Mouse (Mus musculus): ENCODE measurements around the gene Slc12a8. TPM values are rescaled to one million over a fixed set of nuclear protein-coding genes. Genes with fewer than 3 reads are reported as not detected.

The Slc12a8 gene
- polyA plus RNA-seq, 1 experiment: 0.91 TPM

GRCm38 (mm10) chr16:33566467-33566866 is 49.3 kb downstream of the Slc12a8 start:
- Histone ChIP-seq H3K27ac (ENCODE audit: insufficient read depth, low read length) (no peak overlapping the region), H3K4me3 (ENCODE audit: insufficient read depth, low read length) (no peak overlapping the region), H3K4me1 (ENCODE audit: control insufficient read depth, insufficient read depth, low read length) (peaks cover 3% of the 10 kb centered on the region)
- no peak for TF ChIP-seq CTCF (IDR thresholded peaks at IDR 0.05; ENCODE audit: borderline replicate concordance, insufficient read depth, low read length)
- TF ChIP-seq POLR2A (IDR thresholded peaks at IDR 0.05; ENCODE audit: low read depth, low read length): no peak

- TF ChIP-seq CTCF (IDR thresholded peaks at IDR 0.05; ENCODE audit: borderline replicate concordance, insufficient read depth, low read length) (no peak), POLR2A (IDR thresholded peaks at IDR 0.05; ENCODE audit: low read depth, low read length) (no peak)
- Histone ChIP-seq H3K4me3 (ENCODE audit: insufficient read depth, low read length) (no peak overlapping the region), H3K4me1 (ENCODE audit: control insufficient read depth, insufficient read depth, low read length) (peaks cover 3% of the 10 kb centered on the region), H3K27ac (ENCODE audit: insufficient read depth, low read length) (no peak overlapping the region)
Measured at GRCm38 (mm10) chr16:33567736-33568135, 50.6 kb downstream of the Slc12a8 start.

- TF ChIP-seq POLR2A (IDR thresholded peaks at IDR 0.05; ENCODE audit: low read depth, low read length): no peak
- TF ChIP-seq CTCF (IDR thresholded peaks at IDR 0.05; ENCODE audit: borderline replicate concordance, insufficient read depth, low read length): no peak
- Histone ChIP-seq H3K27ac (ENCODE audit: insufficient read depth, low read length) (no peak overlapping the region), H3K4me1 (ENCODE audit: control insufficient read depth, insufficient read depth, low read length) (peaks cover 2% of the 10 kb centered on the region), H3K4me3 (ENCODE audit: insufficient read depth, low read length) (no peak overlapping the region)
Measured at GRCm38 (mm10) chr16:33568269-33569016, 51.3 kb downstream of the Slc12a8 start.

GRCm38 (mm10) chr16:33572646-33573045 is 55.5 kb downstream of the Slc12a8 start:
- no peak overlapping the region for H3K4me3 ChIP-seq (ENCODE audit: insufficient read depth, low read length)
- no peak for TF ChIP-seq POLR2A (IDR thresholded peaks at IDR 0.05; ENCODE audit: low read depth, low read length)
- TF ChIP-seq CTCF (IDR thresholded peaks at IDR 0.05; ENCODE audit: borderline replicate concordance, insufficient read depth, low read length): no peak
- H3K27ac ChIP-seq (ENCODE audit: insufficient read depth, low read length): no peak overlapping the region
- peaks cover under 1% of the 10 kb centered on the region; the same call in 1 of the 2 replicates for H3K4me1 ChIP-seq (ENCODE audit: control insufficient read depth, insufficient read depth, low read length)

GRCm38 (mm10) chr16:33573703-33574102 is 56.6 kb downstream of the Slc12a8 start:
- no peak overlapping the region for H3K4me3 ChIP-seq (ENCODE audit: insufficient read depth, low read length)
- TF ChIP-seq CTCF (IDR thresholded peaks at IDR 0.05; ENCODE audit: borderline replicate concordance, insufficient read depth, low read length) (no peak), POLR2A (IDR thresholded peaks at IDR 0.05; ENCODE audit: low read depth, low read length) (no peak)
- no peak overlapping the region for H3K27ac ChIP-seq (ENCODE audit: insufficient read depth, low read length)
- peaks cover 5% of the 10 kb centered on the region for H3K4me1 ChIP-seq (ENCODE audit: control insufficient read depth, insufficient read depth, low read length)

- peaks cover 10% of the 10 kb centered on the region for H3K4me1 ChIP-seq (ENCODE audit: control insufficient read depth, insufficient read depth, low read length)
- TF ChIP-seq POLR2A (IDR thresholded peaks at IDR 0.05; ENCODE audit: low read depth, low read length) (no peak), CTCF (IDR thresholded peaks at IDR 0.05; ENCODE audit: borderline replicate concordance, insufficient read depth, low read length) (no peak)
- H3K27ac ChIP-seq (ENCODE audit: insufficient read depth, low read length): peak overlapping the region; percentile 56
- no peak overlapping the region for H3K4me3 ChIP-seq (ENCODE audit: insufficient read depth, low read length)
Measured at GRCm38 (mm10) chr16:33575728-33576127, 58.6 kb downstream of the Slc12a8 start.

GRCm38 (mm10) chr16:33576271-33577189 is 59.4 kb downstream of the Slc12a8 start:
- 0 out of 2 replicates have a peak, but pooled peaks have one; percentile 28 for TF ChIP-seq POLR2A (IDR thresholded peaks at IDR 0.05; ENCODE audit: low read depth, low read length)
- no peak for TF ChIP-seq CTCF (IDR thresholded peaks at IDR 0.05; ENCODE audit: borderline replicate concordance, insufficient read depth, low read length)
- H3K4me3 ChIP-seq (ENCODE audit: insufficient read depth, low read length): no peak overlapping the region
- peak overlapping the region; percentile 56 for H3K27ac ChIP-seq (ENCODE audit: insufficient read depth, low read length)
- H3K4me1 ChIP-seq (ENCODE audit: control insufficient read depth, insufficient read depth, low read length): peaks cover 10% of the 10 kb centered on the region

GRCm38 (mm10) chr16:33578462-33578861 is 61.3 kb downstream of the Slc12a8 start:
- TF ChIP-seq POLR2A (IDR thresholded peaks at IDR 0.05; ENCODE audit: low read depth, low read length) (no peak), CTCF (IDR thresholded peaks at IDR 0.05; ENCODE audit: borderline replicate concordance, insufficient read depth, low read length) (no peak)
- no peak overlapping the region for H3K4me3 ChIP-seq (ENCODE audit: insufficient read depth, low read length)
- peaks cover 10% of the 10 kb centered on the region for H3K4me1 ChIP-seq (ENCODE audit: control insufficient read depth, insufficient read depth, low read length)
- no peak overlapping the region for H3K27ac ChIP-seq (ENCODE audit: insufficient read depth, low read length)

- H3K27ac ChIP-seq (ENCODE audit: insufficient read depth, low read length): peak overlapping the region; percentile 28
Measured at GRCm38 (mm10) chr16:33580331-33580730, 63.2 kb downstream of the Slc12a8 start.

More at GRCm38 (mm10) chr16:33580331-33580730, 63.2 kb downstream of the Slc12a8 start:
- H3K4me3 ChIP-seq (ENCODE audit: insufficient read depth, low read length): no peak overlapping the region
- H3K4me1 ChIP-seq (ENCODE audit: control insufficient read depth, insufficient read depth, low read length): peaks cover 16% of the 10 kb centered on the region
- no peak for TF ChIP-seq POLR2A (IDR thresholded peaks at IDR 0.05; ENCODE audit: low read depth, low read length)

Measured in embryonic fibroblast, embryonic 13.5 days (primary cell).